Mouse (Mus musculus): ENCODE measurements around the gene Napsa. TPM values are rescaled to one million over a fixed set of nuclear protein-coding genes. Genes with fewer than 3 reads are reported as not detected.

The Napsa gene
- polyA plus RNA-seq, 1 experiment from 2014 or later: 2.7 TPM

GRCm38 (mm10) chr7:44585606-44586005, 13.4 kb downstream of the Napsa start:
- DNase-seq (ENCODE audit: low read depth, low spot score) (no peak), ATAC-seq (no peak)
- peaks cover 29% of the 10 kb centered on the region for H3K27me3 ChIP-seq
- no peak for TF ChIP-seq CTCF (IDR thresholded peaks at IDR 0.05)
- ChIA-PET CTCF (no interaction called here), POLR2A (interaction anchor here (0.7 kb wide), 1 partner anchor 205 kb away, joined by 3 read pairs; no protein-coding TSS in a partner anchor)
- in situ Hi-C loops (cut with MboI; ENCODE audit: low pct_unique_long_range_greater_than_20kb): no loop called here

GRCm38 (mm10) chr7:44586518-44586917, 14.3 kb downstream of the Napsa start:
- ChIA-PET POLR2A (no interaction called here), CTCF (interaction anchor here (0.6 kb wide), 1 partner anchor 64 kb away, joined by 3 read pairs; no protein-coding TSS in a partner anchor)
- no peak for TF ChIP-seq CTCF (IDR thresholded peaks at IDR 0.05)
- ATAC-seq (no peak), DNase-seq (ENCODE audit: low read depth, low spot score) (no peak)
- H3K27me3 ChIP-seq: peaks cover 33% of the 10 kb centered on the region
- in situ Hi-C loops (cut with MboI; ENCODE audit: low pct_unique_long_range_greater_than_20kb): no loop called here

GRCm38 (mm10) chr7:44586930-44587329, 14.8 kb downstream of the Napsa start:
- ATAC-seq (no peak), DNase-seq (ENCODE audit: low read depth, low spot score) (no peak)
- ChIA-PET POLR2A (no interaction called here), CTCF (no interaction called here)
- in situ Hi-C loops (cut with MboI; ENCODE audit: low pct_unique_long_range_greater_than_20kb): no loop called here
- no peak for TF ChIP-seq CTCF (IDR thresholded peaks at IDR 0.05)
- H3K27me3 ChIP-seq: peaks cover 36% of the 10 kb centered on the region

- ATAC-seq: no peak
Measured at GRCm38 (mm10) chr7:44587676-44588075, 15.5 kb downstream of the Napsa start.

GRCm38 (mm10) chr7:44588338-44588737, 16.2 kb downstream of the Napsa start:
- peaks cover 33% of the 10 kb centered on the region for H3K27me3 ChIP-seq
- CTCF ChIA-PET: no interaction called here
- DNase-seq (ENCODE audit: low read depth, low spot score): no peak
- TF ChIP-seq CTCF (IDR thresholded peaks at IDR 0.05): no peak
- in situ Hi-C loops (cut with MboI; ENCODE audit: low pct_unique_long_range_greater_than_20kb): no loop called here
- POLR2A ChIA-PET: no interaction called here
- no peak for ATAC-seq

More at GRCm38 (mm10) chr7:44587676-44588075, 15.5 kb downstream of the Napsa start:
- in situ Hi-C loops (cut with MboI; ENCODE audit: low pct_unique_long_range_greater_than_20kb): no loop called here
- no peak for DNase-seq (ENCODE audit: low read depth, low spot score)
- TF ChIP-seq CTCF (IDR thresholded peaks at IDR 0.05): no peak
- POLR2A ChIA-PET: no interaction called here
- peaks cover 33% of the 10 kb centered on the region for H3K27me3 ChIP-seq
- CTCF ChIA-PET: no interaction called here

GRCm38 (mm10) chr7:44589149-44589548, 17.0 kb downstream of the Napsa start:
- ChIA-PET CTCF (no interaction called here), POLR2A (no interaction called here)
- peaks cover 33% of the 10 kb centered on the region for H3K27me3 ChIP-seq
- in situ Hi-C loops (cut with MboI; ENCODE audit: low pct_unique_long_range_greater_than_20kb): no loop called here
- DNase-seq (ENCODE audit: low read depth, low spot score) (no peak), ATAC-seq (peak; percentile 28)
- TF ChIP-seq CTCF (IDR thresholded peaks at IDR 0.05): no peak

GRCm38 (mm10) chr7:44589946-44590345, 17.8 kb downstream of the Napsa start:
- ATAC-seq: no peak
- in situ Hi-C loops (cut with MboI; ENCODE audit: low pct_unique_long_range_greater_than_20kb): no loop called here

GRCm38 (mm10) chr7:44590402-44591347, 18.5 kb downstream of the Napsa start, which contains the start of gene Kcnc3:
Kcnc3 (plus strand) TSS chr7:44590664.
- CTCF ChIA-PET: no interaction called here
- in situ Hi-C loops (cut with MboI; ENCODE audit: low pct_unique_long_range_greater_than_20kb): no loop called here
- DNase-seq (ENCODE audit: low read depth, low spot score) (no peak), ATAC-seq (peak; percentile 49)
- H3K27me3 ChIP-seq: peaks cover 24% of the 10 kb centered on the region
- POLR2A ChIA-PET: no interaction called here
- no peak for TF ChIP-seq CTCF (IDR thresholded peaks at IDR 0.05)

More at GRCm38 (mm10) chr7:44589946-44590345, 17.8 kb downstream of the Napsa start:
- no peak for TF ChIP-seq CTCF (IDR thresholded peaks at IDR 0.05)
- ChIA-PET POLR2A (no interaction called here), CTCF (no interaction called here)
- H3K27me3 ChIP-seq: peaks cover 31% of the 10 kb centered on the region
- DNase-seq (ENCODE audit: low read depth, low spot score): no peak

- in situ Hi-C loops (cut with MboI; ENCODE audit: low pct_unique_long_range_greater_than_20kb): no loop called here
- no peak for TF ChIP-seq CTCF (IDR thresholded peaks at IDR 0.05)
- ChIA-PET POLR2A (no interaction called here), CTCF (no interaction called here)
- DNase-seq (ENCODE audit: low read depth, low spot score) (no peak), ATAC-seq (no peak)
- H3K27me3 ChIP-seq: peaks cover 24% of the 10 kb centered on the region
Measured at GRCm38 (mm10) chr7:44591348-44592116, 19.4 kb downstream of the Napsa start.

- ATAC-seq: no peak
- POLR2A ChIA-PET: no interaction called here
- in situ Hi-C loops (cut with MboI; ENCODE audit: low pct_unique_long_range_greater_than_20kb): no loop called here
- TF ChIP-seq CTCF (IDR thresholded peaks at IDR 0.05): no peak
- DNase-seq (ENCODE audit: low read depth, low spot score): no peak
- CTCF ChIA-PET: no interaction called here
- H3K27me3 ChIP-seq: peaks cover 17% of the 10 kb centered on the region
Measured at GRCm38 (mm10) chr7:44593051-44593450, 20.9 kb downstream of the Napsa start.

GRCm38 (mm10) chr7:44593775-44594174, 21.6 kb downstream of the Napsa start:
- in situ Hi-C loops (cut with MboI; ENCODE audit: low pct_unique_long_range_greater_than_20kb): no loop called here
- peaks cover 17% of the 10 kb centered on the region for H3K27me3 ChIP-seq
- CTCF ChIA-PET: no interaction called here
- no peak for TF ChIP-seq CTCF (IDR thresholded peaks at IDR 0.05)
- no peak for ATAC-seq
- POLR2A ChIA-PET: no interaction called here
- DNase-seq (ENCODE audit: low read depth, low spot score): no peak
